Mouse (Mus musculus): ENCODE results near the gene Oas1c.
"Not testable (repeated sequence)": the region's sequence is repeated elsewhere in the genome, so short reads cannot be mapped to it uniquely, and the experiment has no call there.

GRCm38 (mm10) chr5:120798943-120799342 lies 13.4 kb downstream of the Oas1c start:
- not testable (repeated sequence) for TF ChIP-seq TCF12 (IDR thresholded peaks at IDR 0.05; ENCODE audit: insufficient read depth, poor library complexity, severe bottlenecking); POLR2A (IDR thresholded peaks at IDR 0.05; ENCODE audit: insufficient read length, low read depth); REST (IDR thresholded peaks at IDR 0.05; ENCODE audit: insufficient read depth, insufficient read length); MAX (IDR thresholded peaks at IDR 0.05; ENCODE audit: low read depth)

All from myocyte (in vitro differentiated cells).